Mouse (Mus musculus): ENCODE measurements around the gene Olfr1123. TPM values are rescaled to one million over a fixed set of nuclear protein-coding genes. Genes with fewer than 3 reads are reported as not detected.

The Olfr1123 gene
- not detected in 4 replicates for total RNA-seq (2023; ENCODE audit: inconsistent age)

GRCm38 (mm10) chr2:87416335-87416734 is at the start of gene Olfr1123:
TSS of gene Olfr1123 (plus strand) at chr2:87416635.

DNA sequence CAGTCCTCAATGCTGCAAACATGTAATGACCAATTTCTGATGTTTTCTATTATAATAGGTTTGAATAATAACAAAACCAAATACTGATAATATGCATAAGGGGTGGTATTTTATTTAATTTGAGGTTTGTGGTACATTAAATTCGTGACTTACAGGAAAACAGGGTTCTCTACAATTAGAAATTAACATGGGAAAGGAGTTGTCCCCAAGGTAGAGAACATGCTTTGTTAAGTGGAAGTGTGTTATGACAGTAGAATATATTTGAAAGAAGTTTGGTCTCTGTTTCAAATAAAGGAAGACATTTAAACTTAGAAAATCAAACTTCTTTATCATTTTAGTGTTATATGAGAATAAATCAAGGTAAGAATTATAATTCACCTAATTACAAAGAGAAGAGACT is 46.8 kb upstream of the Olfr1123 start, which contains the start of gene Olfr1121:
Olfr1121 (plus strand) TSS at position 301 of the 400 bp plus-strand sequence.

GRCm38 (mm10) chr2:87385549-87385948 is 30.9 kb upstream of the Olfr1123 start, which contains the start of gene Olfr1122:
TSS of gene Olfr1122 (plus strand) at chr2:87385849.

GRCm38 (mm10) chr2:87429975-87430374 is 13.5 kb downstream of the Olfr1123 start, which contains the start of gene Olfr1124:
TSS of gene Olfr1124 (plus strand) at chr2:87430275.

GRCm38 (mm10) chr2:87453662-87454061 is 37.2 kb downstream of the Olfr1123 start, which contains the start of gene Olfr1126:
TSS of gene Olfr1126 (plus strand) at chr2:87453962.

Other genes with a start within 250 kb of the Olfr1123 start
- not detected in 4 replicates for gene Olfr1112, start 228.8 kb upstream of the Olfr1123 start, total RNA-seq (2023; ENCODE audit: inconsistent age)
- gene Olfr1113, start 207.7 kb upstream of the Olfr1123 start, total RNA-seq (2023; ENCODE audit: inconsistent age) = not detected in 4 replicates
- not detected in 4 replicates for gene Olfr1115, start 168.6 kb upstream of the Olfr1123 start, total RNA-seq (2023; ENCODE audit: inconsistent age)
- not detected in 4 replicates for gene Olfr1116, start 149.1 kb upstream of the Olfr1123 start, total RNA-seq (2023; ENCODE audit: inconsistent age)
- not detected in 4 replicates for gene Olfr1118, start 109.1 kb upstream of the Olfr1123 start, total RNA-seq (2023; ENCODE audit: inconsistent age)
- not detected in 4 replicates for gene Olfr1120, start 61.8 kb upstream of the Olfr1123 start, total RNA-seq (2023; ENCODE audit: inconsistent age)
- gene Olfr1121, start 46.7 kb upstream of the Olfr1123 start, total RNA-seq (2023; ENCODE audit: inconsistent age) = not detected in 4 replicates
- 0.10 TPM in 1 of 4 replicates, not detected in the others for gene Olfr1122, start 30.8 kb upstream of the Olfr1123 start, total RNA-seq (2023; ENCODE audit: inconsistent age)
- gene Olfr1124, start 13.6 kb downstream of the Olfr1123 start, total RNA-seq (2023; ENCODE audit: inconsistent age) = not detected in 4 replicates
- not detected in 4 replicates for gene Olfr1126, start 37.3 kb downstream of the Olfr1123 start, total RNA-seq (2023; ENCODE audit: inconsistent age)
- gene Pramel7, start 80.5 kb downstream of the Olfr1123 start, total RNA-seq (2023; ENCODE audit: inconsistent age) = not detected in 4 replicates
- gene Pramel6, start 89.9 kb downstream of the Olfr1123 start, total RNA-seq (2023; ENCODE audit: inconsistent age) = not detected in 4 replicates
- gene Olfr153, start 115.2 kb downstream of the Olfr1123 start, total RNA-seq (2023; ENCODE audit: inconsistent age) = not detected in 4 replicates
- not detected in 4 replicates for gene Olfr1128, start 128.9 kb downstream of the Olfr1123 start, total RNA-seq (2023; ENCODE audit: inconsistent age)
- not detected in 4 replicates for gene Olfr1129, start 157.3 kb downstream of the Olfr1123 start, total RNA-seq (2023; ENCODE audit: inconsistent age)
- not detected in 4 replicates for gene Olfr1130, start 189.6 kb downstream of the Olfr1123 start, total RNA-seq (2023; ENCODE audit: inconsistent age)
- not detected in 4 replicates for gene Olfr1131, start 210.5 kb downstream of the Olfr1123 start, total RNA-seq (2023; ENCODE audit: inconsistent age)
- gene Olfr1132, start 220.9 kb downstream of the Olfr1123 start, total RNA-seq (2023; ENCODE audit: inconsistent age) = not detected in 4 replicates
- not detected in 4 replicates for gene Olfr1133, start 230.7 kb downstream of the Olfr1123 start, total RNA-seq (2023; ENCODE audit: inconsistent age)
- gene Olfr1134, start 241.8 kb downstream of the Olfr1123 start, total RNA-seq (2023; ENCODE audit: inconsistent age) = not detected in 4 replicates